Mouse (Mus musculus) forebrain, postnatal 0 days (tissue): ENCODE results near the gene Nol6. TPM values are rescaled to one million over a fixed set of nuclear protein-coding genes. Genes with fewer than 3 reads are reported as not detected.
A peak's percentile ranks its signal among the peaks of the same experiment; 100 is the strongest.

Source experiments
- ATAC-seq: fragments of 200-750 bp; cut with Nextera tagmentation; 2 replicates; pipeline ENCODE4 v1.8.0; 2017; ENCODE audit warnings: mild to moderate bottlenecking, moderate library complexity
- DNase-seq: peaks from one replicate; pipeline ENCODE4 v3.0.0-alpha.2; 2015
- H3K27ac ChIP-seq: fragments of 300-500 bp; sonication (generic); 2 replicates; pipeline ENCODE4 v1.5.1; 2014; ENCODE audit warnings: low read depth, mild to moderate bottlenecking, antibody characterized with exemption, low read length, moderate library complexity, mixed read lengths
- H3K27me3 ChIP-seq: fragments of 300-500 bp; sonication (generic); 2 replicates; pipeline ENCODE4 v1.6.1; 2014; ENCODE audit warnings: mild to moderate bottlenecking, low read length, mixed read lengths; ENCODE audit not compliant: insufficient read depth
- H3K36me3 ChIP-seq: fragments of 300-500 bp; sonication (generic); 2 replicates; pipeline ENCODE4 v1.6.1; 2014; ENCODE audit warnings: mild to moderate bottlenecking, moderate library complexity; ENCODE audit not compliant: insufficient read depth
- H3K4me1 ChIP-seq: fragments of 300-500 bp; sonication (generic); 2 replicates; pipeline ENCODE4 v1.6.1; 2014; ENCODE audit warnings: antibody characterized with exemption; ENCODE audit not compliant: insufficient read depth
- H3K4me2 ChIP-seq: fragments of 300-500 bp; sonication (generic); 2 replicates; pipeline ENCODE4 v1.6.1; 2014; ENCODE audit warnings: low read depth, mild to moderate bottlenecking, moderate library complexity
- H3K4me3 ChIP-seq: fragments of 300-500 bp; sonication (generic); 2 replicates; pipeline ENCODE4 v1.5.1; 2014; ENCODE audit warnings: low read depth, low read length, mixed read lengths
- H3K9ac ChIP-seq: fragments of 300-500 bp; sonication (generic); 2 replicates; pipeline ENCODE4 v1.6.1; 2014; ENCODE audit warnings: mild to moderate bottlenecking
- H3K9me3 ChIP-seq: fragments of 300-500 bp; sonication (generic); 2 replicates; pipeline ENCODE4 v1.6.1; 2016; ENCODE audit warnings: low read length
- CTCF ChIP-seq: sonication (generic); IDR thresholded peaks from 2 replicates; pipeline ENCODE4 v1.5.1; 2016; ENCODE audit warnings: antibody characterized with exemption, control low read depth, low read depth
- WGBS: fragments of 180-500 bp; shearing (Covaris S2); extraction: QIAGEN DNeasy Blood & Tissue Kit; methylation state at CpG from one replicate; pipeline ENCODE4 v1.1.7; 2014; 5-methylcytosine and 5-hydroxymethylcytosine counted together
- polyA plus RNA-seq: library from polyadenylated mRNA; unstranded; fragments of >200 nt; fragmentation: Nextera tagmentation; extraction: Ambion mirVana; gene quantifications from 2 replicates; pipeline ENCODE4 v1.2.1, GENCODE M21; 2015
- total RNA-seq: library from RNA; depleted of rRNA; stranded (reverse); fragments of >200 nt; gene quantifications from 2 replicates; pipeline ENCODE4 v1.2.3, GENCODE M21; 2014

Gene Nol6
- total and polyA plus RNA-seq, 2 experiments from 2014 or later: 46.0 to 81.8 TPM

DNA sequence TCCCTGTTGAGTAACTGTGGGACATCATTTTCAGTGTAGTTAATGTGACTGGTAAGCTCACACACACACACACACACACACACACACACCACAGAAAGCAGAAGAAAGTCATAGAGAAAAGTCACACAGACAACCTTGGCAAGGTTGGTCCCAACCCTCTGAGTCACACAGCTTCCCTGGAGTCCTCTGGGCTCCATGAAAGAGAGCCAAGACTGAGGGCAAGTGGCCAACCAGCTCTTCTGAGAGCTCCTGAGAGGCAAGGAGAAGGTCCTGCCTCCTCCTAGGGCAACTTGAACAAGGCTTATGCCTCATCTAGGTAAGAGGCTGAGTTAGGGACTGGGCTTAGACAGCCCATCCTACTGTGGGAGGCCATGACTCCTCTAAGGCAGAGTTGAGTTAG, 21.4 kb downstream of the Nol6 start:
- Histone ChIP-seq H3K27me3 (no peaks in the 10 kb centered on the region), H3K4me2 (no peak overlapping the region), H3K36me3 (no peaks in the 10 kb centered on the region), H3K4me1 (no peaks in the 10 kb centered on the region), H3K9me3 (no peaks in the 10 kb centered on the region), H3K27ac (no peak overlapping the region), H3K9ac (no peak overlapping the region), H3K4me3 (no peak overlapping the region)
- TF ChIP-seq CTCF: no peak
- no peak for ATAC-seq
- DNase-seq: no peak

DNA sequence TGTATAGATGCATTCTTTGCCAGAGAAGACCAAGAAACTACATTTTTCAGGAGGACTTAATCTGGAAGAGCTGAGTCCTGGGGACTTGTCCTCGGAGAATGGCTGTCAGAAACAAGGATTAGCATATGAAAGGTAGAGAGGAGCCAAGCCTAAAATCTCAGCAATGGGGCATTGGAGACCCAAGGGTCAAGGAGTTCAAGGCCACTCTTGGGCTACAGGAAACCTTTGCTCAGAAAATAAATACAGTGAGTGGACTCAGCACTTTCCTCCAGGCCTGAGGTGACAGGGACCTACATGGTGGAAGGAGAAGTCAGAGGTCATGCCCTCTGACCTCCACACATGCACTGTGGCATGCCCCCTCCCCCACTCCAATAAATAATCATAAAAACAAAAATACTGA, 23.3 kb downstream of the Nol6 start:
- H3K4me1 ChIP-seq: no peaks in the 10 kb centered on the region
- no peak overlapping the region for H3K27ac ChIP-seq
- WGBS: 31% methylated on average over 1 of the region's 1 CpGs
- H3K9me3 ChIP-seq: no peaks in the 10 kb centered on the region
- no peaks in the 10 kb centered on the region for H3K27me3 ChIP-seq
- no peak overlapping the region for H3K9ac ChIP-seq
- TF ChIP-seq CTCF: no peak
- DNase-seq (no peak), ATAC-seq (no peak)
- no peak overlapping the region for H3K4me2 ChIP-seq
- no peaks in the 10 kb centered on the region for H3K36me3 ChIP-seq
- H3K4me3 ChIP-seq: no peak overlapping the region

DNA sequence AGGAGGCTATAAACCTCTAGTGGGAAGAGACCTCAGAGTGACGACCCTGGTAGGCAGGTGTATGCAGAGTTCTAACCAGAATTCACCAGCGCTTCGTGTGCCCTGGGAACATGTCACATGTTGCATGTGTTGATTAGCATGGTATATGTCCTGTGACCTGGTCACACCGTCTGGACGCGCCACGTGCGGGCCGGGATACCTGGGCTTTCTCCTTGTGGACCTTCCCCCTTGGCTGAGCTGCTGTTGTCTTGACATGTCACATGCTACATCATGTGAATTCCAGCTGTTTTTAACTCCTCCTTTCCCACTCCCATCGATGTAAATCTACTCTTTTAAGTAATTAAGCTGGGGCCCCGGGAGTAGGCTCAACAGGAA, 25.7 kb downstream of the Nol6 start:
- DNase-seq: no peak
- TF ChIP-seq CTCF: no peak
- 22% methylated on average over 11 of the region's 11 CpGs for WGBS

DNA sequence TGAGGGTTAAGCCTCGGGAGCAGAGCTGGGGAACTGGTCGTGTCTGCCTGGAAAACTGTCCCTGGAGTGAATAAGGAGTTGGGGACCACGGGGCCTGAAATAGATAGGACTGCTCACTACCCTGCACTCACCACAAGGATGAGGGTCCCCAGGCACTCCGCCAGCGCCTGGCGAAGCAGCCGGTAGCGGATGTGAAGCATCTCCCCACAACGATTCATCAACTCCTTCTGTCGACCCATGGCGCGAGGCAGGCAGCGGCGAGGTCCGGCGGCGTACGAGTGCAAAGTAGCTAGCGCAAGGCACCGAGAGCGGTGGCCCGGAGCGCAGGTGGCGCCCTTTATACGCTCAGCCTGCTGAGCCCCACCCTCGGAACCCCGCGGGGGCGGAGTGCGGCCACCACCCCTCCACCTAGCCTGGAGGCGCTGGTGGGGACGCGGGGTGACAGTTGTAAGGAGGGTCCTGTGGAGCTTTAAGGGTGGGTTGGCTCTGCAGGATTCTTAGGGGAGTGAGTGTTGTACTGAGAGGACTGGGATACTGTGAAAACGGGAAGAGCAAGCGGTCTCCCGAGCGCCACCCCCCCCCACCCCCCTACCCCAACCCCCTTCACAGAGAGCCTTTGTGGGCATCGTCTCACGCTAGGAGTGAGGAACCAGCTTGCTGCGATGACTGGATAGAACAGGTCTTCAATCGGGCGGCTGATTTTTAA, 26.2 kb downstream of the Nol6 start, which contains the start of gene Aqp3:
TSS of gene Aqp3 (minus strand) at position 313 of the 706 bp plus-strand sequence.
- Histone ChIP-seq H3K27ac (no peak within 1 kb of the TSS), H3K36me3 (no peaks in the 10 kb centered on the region), H3K9me3 (no peaks in the 10 kb centered on the region), H3K9ac (peak within 1 kb of the TSS; percentile 52), H3K4me2 (peak within 1 kb of the TSS; percentile 98), H3K4me1 (no peaks in the 10 kb centered on the region), H3K4me3 (peak within 1 kb of the TSS; percentile 49), H3K27me3 (no peaks in the 10 kb centered on the region)
- peak; percentile 81 for ATAC-seq
- TF ChIP-seq CTCF: peak; percentile 27
- 1% methylated on average over 42 of the region's 42 CpGs for WGBS
- DNase-seq: peak; percentile 42

More for the DNA sequence above, 25.7 kb downstream of the Nol6 start:
- ATAC-seq: no peak
- peak overlapping the region; percentile 49 for H3K4me3 ChIP-seq
- no peaks in the 10 kb centered on the region for H3K36me3 ChIP-seq
- H3K9ac ChIP-seq: peak overlapping the region; percentile 52
- H3K9me3 ChIP-seq: no peaks in the 10 kb centered on the region
- no peaks in the 10 kb centered on the region for H3K4me1 ChIP-seq
- peak overlapping the region; percentile 98 for H3K4me2 ChIP-seq
- H3K27me3 ChIP-seq: no peaks in the 10 kb centered on the region
- no peak overlapping the region for H3K27ac ChIP-seq

- Histone ChIP-seq H3K27me3 (no peaks in the 10 kb centered on the region), H3K27ac (no peak overlapping the region), H3K4me3 (no peak overlapping the region), H3K36me3 (no peaks in the 10 kb centered on the region), H3K9ac (no peak overlapping the region), H3K4me2 (peak overlapping the region; percentile 98; the same call in 1 of the 2 replicates), H3K4me1 (no peaks in the 10 kb centered on the region), H3K9me3 (no peaks in the 10 kb centered on the region)
- DNase-seq (no peak), ATAC-seq (no peak)
- no peak for TF ChIP-seq CTCF
- WGBS: 45% methylated on average over 13 of the region's 13 CpGs
Observed at GRCm38 (mm10) chr4:41097381-41097780, 26.9 kb downstream of the Nol6 start.

DNA sequence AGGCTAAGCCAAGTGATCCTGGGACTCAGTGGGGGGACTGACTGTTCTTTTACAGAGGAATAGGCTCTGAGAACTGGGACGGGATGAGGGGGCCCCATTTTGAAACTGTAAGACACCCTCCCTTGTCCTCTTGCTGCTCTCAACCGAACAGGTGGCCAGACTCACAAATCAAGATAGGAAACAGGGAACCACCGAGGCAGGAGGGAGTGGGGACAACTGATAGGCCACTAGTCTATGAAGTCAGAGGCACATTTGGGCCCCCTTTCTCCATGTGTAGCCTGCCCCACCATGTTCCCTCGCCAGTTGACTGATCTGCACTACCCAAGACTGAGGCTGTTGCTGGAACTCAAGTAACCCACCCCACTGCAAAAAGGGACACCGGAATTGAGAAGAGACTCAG, 27.5 kb downstream of the Nol6 start:
- ATAC-seq (no peak), DNase-seq (no peak)
- Histone ChIP-seq H3K4me2 (no peak overlapping the region), H3K4me1 (no peaks in the 10 kb centered on the region), H3K9me3 (no peaks in the 10 kb centered on the region), H3K9ac (no peak overlapping the region), H3K36me3 (no peaks in the 10 kb centered on the region), H3K4me3 (no peak overlapping the region), H3K27ac (no peak overlapping the region), H3K27me3 (no peaks in the 10 kb centered on the region)
- TF ChIP-seq CTCF: no peak
- 72% methylated on average over 5 of the region's 5 CpGs for WGBS

- no peaks in the 10 kb centered on the region for H3K27me3 ChIP-seq
- H3K27ac ChIP-seq: no peak overlapping the region
- ATAC-seq (no peak), DNase-seq (no peak)
- no peak overlapping the region for H3K4me3 ChIP-seq
- H3K4me1 ChIP-seq: no peaks in the 10 kb centered on the region
- no peak overlapping the region for H3K9ac ChIP-seq
- no peaks in the 10 kb centered on the region for H3K9me3 ChIP-seq
- H3K36me3 ChIP-seq: no peaks in the 10 kb centered on the region
- H3K4me2 ChIP-seq: no peak overlapping the region
- TF ChIP-seq CTCF: no peak
- WGBS: 66% methylated on average over 8 of the region's 8 CpGs
Observed at GRCm38 (mm10) chr4:41096169-41096568, 28.1 kb downstream of the Nol6 start.
